Mouse (Mus musculus) forebrain, embryonic 13.5 days (tissue): ENCODE data around the gene Slc17a1. TPM values are rescaled to one million over a fixed set of nuclear protein-coding genes. Genes with fewer than 3 reads are reported as not detected.

Experiments used
- ATAC-seq: fragments of 200-750 bp; cut with Nextera tagmentation; 2 replicates; pipeline ENCODE4 v1.8.0; 2017
- H3K27ac ChIP-seq: fragments of 300-500 bp; sonication (generic); 2 replicates; pipeline ENCODE4 v1.5.1; 2015; ENCODE audit warnings: inconsistent platforms, mild to moderate bottlenecking, moderate library complexity
- H3K27me3 ChIP-seq: fragments of 300-500 bp; sonication (generic); 2 replicates; pipeline ENCODE4 v1.6.1; 2015; ENCODE audit warnings: mild to moderate bottlenecking, inconsistent platforms
- H3K36me3 ChIP-seq: fragments of 300-500 bp; sonication (generic); 2 replicates; pipeline ENCODE4 v1.6.1; 2015; ENCODE audit warnings: mild to moderate bottlenecking, inconsistent platforms; ENCODE audit not compliant: poor library complexity, severe bottlenecking
- H3K4me1 ChIP-seq: fragments of 300-500 bp; sonication (generic); 2 replicates; pipeline ENCODE4 v1.6.1; 2015; ENCODE audit warnings: inconsistent platforms
- H3K4me2 ChIP-seq: fragments of 300-500 bp; sonication (generic); 2 replicates; pipeline ENCODE4 v1.6.1; 2015; ENCODE audit warnings: inconsistent platforms, mild to moderate bottlenecking, moderate library complexity
- H3K4me3 ChIP-seq: fragments of 300-500 bp; sonication (generic); 2 replicates; pipeline ENCODE4 v1.5.1; 2015; ENCODE audit warnings: mild to moderate bottlenecking, inconsistent platforms
- H3K9ac ChIP-seq: fragments of 300-500 bp; sonication (generic); 2 replicates; pipeline ENCODE4 v1.6.1; 2015; ENCODE audit warnings: mild to moderate bottlenecking, inconsistent platforms
- H3K9me3 ChIP-seq: fragments of 300-500 bp; sonication (generic); replicated peaks from 2 replicates; pipeline ENCODE4 v1.6.1; 2016; ENCODE audit warnings: inconsistent platforms
- WGBS: fragments of 180-500 bp; shearing (Covaris S2); methylation state at CpG from one replicate; pipeline ENCODE4 v1.1.7; 2015; 5-methylcytosine and 5-hydroxymethylcytosine counted together
- polyA plus RNA-seq: library from polyadenylated mRNA; unstranded; fragments of >200 nt; fragmentation: Nextera tagmentation; extraction: Ambion mirVana; gene quantifications from 2 replicates; pipeline ENCODE4 v1.2.1, GENCODE M21; 2015

The Slc17a1 gene
- polyA plus RNA-seq, 1 experiment from 2014 or later, result not detected

DNA sequence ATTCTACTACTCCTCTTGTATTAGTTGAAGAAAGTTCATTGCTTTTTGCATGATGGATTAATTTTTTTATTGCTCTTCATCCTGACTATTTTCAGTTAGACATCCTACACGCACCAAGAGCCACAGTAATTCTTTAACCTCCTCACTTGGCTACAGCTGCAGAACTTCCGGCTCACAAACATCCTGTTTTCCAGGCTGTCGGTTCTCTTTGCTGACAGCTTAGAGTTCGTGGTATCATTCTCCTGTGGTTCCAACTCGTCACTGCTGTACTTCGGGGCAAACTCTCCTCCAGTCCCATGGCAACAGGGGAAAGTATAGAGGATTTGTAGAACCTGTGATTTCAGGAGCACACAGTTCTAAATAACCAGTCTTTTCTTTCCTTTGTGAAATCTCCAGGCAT lies 30.7 kb downstream of the Slc17a1 start:
- no peak overlapping the region for H3K4me3 ChIP-seq
- no peak overlapping the region for H3K27ac ChIP-seq
- no peak for ATAC-seq
- WGBS, result 48% methylated on average over 6 of the region's 6 CpGs
- no peaks in the 10 kb centered on the region for H3K27me3 ChIP-seq
- no peak overlapping the region for H3K4me2 ChIP-seq
- H3K4me1 ChIP-seq, result peaks cover 2% of the 10 kb centered on the region
- no peak overlapping the region for H3K9ac ChIP-seq
- no peaks in the 10 kb centered on the region for H3K9me3 ChIP-seq
- H3K36me3 ChIP-seq, result no peaks in the 10 kb centered on the region

DNA sequence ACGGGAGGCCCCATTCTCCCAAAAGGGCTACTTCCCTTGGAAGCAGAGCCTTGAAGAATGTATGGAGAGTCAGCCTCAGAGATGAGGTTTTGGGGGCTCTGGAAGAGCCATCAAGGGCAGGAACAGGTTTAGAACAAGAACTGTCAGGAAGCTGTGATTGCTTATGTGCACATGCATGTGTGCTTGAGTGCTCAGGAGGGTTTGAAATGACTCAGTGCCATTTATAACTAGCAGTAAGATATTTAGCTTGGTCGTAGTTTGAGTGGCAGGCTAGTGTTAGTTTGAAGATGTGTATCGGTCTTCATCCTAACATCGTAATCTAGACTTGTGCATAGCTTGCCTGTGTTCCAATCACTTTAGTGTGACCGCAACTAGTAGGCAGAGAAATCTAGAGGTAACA lies 39.4 kb downstream of the Slc17a1 start:
- Histone ChIP-seq H3K4me1 (no peaks in the 10 kb centered on the region), H3K36me3 (no peaks in the 10 kb centered on the region)
- WGBS, result 98% methylated on average over 5 of the region's 5 CpGs

DNA sequence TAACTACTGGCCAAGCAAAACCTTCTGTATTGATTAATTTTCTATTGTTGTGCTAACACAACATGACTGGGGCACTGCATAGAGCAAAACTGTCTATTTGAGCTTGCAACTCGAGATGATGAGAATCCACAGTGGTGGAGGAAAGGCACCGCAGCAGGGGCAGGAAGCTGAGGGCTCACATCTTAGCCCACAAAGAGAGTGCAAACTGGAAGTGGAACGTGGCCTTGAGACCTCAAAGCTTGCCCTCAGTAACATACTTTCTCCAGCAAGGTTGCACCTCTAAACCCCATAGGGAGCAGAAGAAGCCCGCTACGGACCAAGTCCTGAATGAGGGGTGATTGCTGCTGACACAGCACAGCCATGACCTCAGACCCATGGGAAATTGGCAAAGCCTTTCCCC lies 42.6 kb downstream of the Slc17a1 start:
- Histone ChIP-seq H3K4me1 (no peaks in the 10 kb centered on the region), H3K9me3 (no peaks in the 10 kb centered on the region), H3K27me3 (no peaks in the 10 kb centered on the region), H3K4me3 (no peak overlapping the region), H3K36me3 (no peaks in the 10 kb centered on the region), H3K27ac (no peak overlapping the region), H3K9ac (no peak overlapping the region), H3K4me2 (no peak overlapping the region)
- no peak for ATAC-seq
- 86% methylated on average over 5 of the region's 5 CpGs for WGBS

More for the DNA sequence above, 39.4 kb downstream of the Slc17a1 start:
- ATAC-seq, result no peak
- Histone ChIP-seq H3K9ac (no peak overlapping the region), H3K9me3 (no peaks in the 10 kb centered on the region), H3K4me3 (no peak overlapping the region), H3K4me2 (no peak overlapping the region), H3K27ac (no peak overlapping the region), H3K27me3 (no peaks in the 10 kb centered on the region)

DNA sequence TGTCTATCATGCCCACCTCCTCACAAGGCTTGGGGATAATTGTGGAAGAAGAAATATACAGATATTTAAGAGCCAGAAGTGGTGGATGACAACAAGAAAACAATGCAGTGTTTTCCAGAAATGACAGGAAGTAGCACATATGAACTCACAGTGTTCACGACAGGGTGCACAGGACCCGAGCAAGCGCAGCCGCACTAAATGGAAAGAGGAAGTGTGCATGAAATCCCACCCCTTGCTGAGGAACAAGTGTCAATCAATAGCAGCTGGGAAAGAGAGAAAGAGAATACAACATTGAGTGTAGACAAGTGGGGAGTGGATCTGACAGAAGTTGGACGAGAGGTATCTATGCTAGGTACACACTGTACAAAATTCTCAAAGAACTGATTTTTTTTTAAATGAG lies 43.8 kb downstream of the Slc17a1 start:
- H3K4me2 ChIP-seq, result no peak overlapping the region
- no peaks in the 10 kb centered on the region for H3K4me1 ChIP-seq
- H3K27ac ChIP-seq, result no peak overlapping the region
- H3K4me3 ChIP-seq, result no peak overlapping the region
- H3K27me3 ChIP-seq, result no peaks in the 10 kb centered on the region
- ATAC-seq, result no peak
- 94% methylated on average over 5 of the region's 5 CpGs for WGBS
- no peak overlapping the region for H3K9ac ChIP-seq
- H3K36me3 ChIP-seq, result no peaks in the 10 kb centered on the region
- no peaks in the 10 kb centered on the region for H3K9me3 ChIP-seq

DNA sequence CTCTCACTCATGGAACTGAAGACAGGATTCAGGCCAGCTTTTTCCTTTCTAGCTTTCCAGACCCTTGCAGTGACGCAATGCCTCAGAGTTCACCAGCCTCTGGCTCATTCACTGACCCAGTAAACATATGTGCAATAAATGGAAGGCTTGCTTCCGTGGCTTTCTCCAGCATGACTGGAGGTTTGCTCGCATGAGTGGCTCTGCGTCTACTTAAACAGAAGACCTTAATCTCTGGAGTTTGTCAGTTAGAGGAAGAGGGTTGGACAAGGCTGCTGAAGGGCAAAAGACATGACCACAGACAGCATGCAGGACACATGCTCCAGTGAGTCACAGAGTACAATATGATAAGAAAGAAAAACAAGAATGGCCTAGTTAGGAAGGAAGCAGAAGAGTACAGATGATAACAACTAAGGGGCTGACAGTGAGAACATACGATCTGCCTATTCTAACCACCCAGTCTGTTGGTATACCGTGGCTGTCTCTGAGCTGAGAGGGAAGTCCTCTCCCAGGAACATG lies 46.3 kb downstream of the Slc17a1 start:
- H3K4me3 ChIP-seq, result no peak overlapping the region
- WGBS, result 58% methylated on average over 6 of the region's 6 CpGs
- H3K27ac ChIP-seq, result no peak overlapping the region
- H3K4me1 ChIP-seq, result no peaks in the 10 kb centered on the region
- no peak overlapping the region for H3K4me2 ChIP-seq
- no peaks in the 10 kb centered on the region for H3K27me3 ChIP-seq
- ATAC-seq, result no peak
- no peaks in the 10 kb centered on the region for H3K9me3 ChIP-seq
- H3K9ac ChIP-seq, result no peak overlapping the region
- no peaks in the 10 kb centered on the region for H3K36me3 ChIP-seq

DNA sequence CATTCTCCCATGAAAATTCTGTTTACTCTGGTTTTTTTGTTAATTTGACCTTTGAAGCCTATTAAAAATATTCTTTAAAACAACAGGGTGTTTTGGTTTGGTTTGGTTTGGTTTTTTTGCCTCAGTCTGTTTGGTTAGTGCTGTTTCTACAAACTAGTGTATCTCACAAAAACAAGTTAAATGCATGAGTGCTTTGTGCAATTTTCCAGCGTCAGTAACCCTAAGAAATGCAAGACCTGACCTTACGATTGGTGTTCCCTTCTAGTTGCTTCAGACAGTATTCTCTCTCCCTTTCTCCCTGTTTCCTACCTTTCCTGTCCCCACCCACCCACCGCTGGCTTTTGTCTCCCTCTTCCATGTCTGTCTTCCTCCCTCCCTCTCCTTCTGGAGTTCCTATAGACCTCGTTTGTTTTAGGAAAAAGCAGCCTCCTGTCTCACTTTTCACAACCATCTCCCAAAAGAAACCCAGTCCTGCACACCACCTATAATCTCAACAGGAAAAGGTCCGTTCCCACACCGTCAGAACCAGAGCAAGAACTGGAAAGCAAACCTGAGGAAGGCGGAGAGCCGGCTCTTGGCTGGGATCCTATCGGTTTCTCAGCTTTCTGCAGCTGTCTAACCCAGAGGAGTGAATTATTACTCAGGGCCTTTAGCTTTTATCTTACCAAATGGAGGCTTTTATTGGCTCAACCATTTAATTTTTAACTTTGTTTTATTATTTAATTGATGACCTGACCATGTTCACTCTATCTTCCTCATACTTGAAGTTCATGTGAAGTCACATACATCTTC lies 47.0 kb downstream of the Slc17a1 start, which contains the start of gene Slc17a4:
TSS of gene Slc17a4 (minus strand) at position 634 of the 792 bp plus-strand sequence.
- H3K9ac ChIP-seq, result no peak within 1 kb of the TSS
- ATAC-seq, result no peak

DNA sequence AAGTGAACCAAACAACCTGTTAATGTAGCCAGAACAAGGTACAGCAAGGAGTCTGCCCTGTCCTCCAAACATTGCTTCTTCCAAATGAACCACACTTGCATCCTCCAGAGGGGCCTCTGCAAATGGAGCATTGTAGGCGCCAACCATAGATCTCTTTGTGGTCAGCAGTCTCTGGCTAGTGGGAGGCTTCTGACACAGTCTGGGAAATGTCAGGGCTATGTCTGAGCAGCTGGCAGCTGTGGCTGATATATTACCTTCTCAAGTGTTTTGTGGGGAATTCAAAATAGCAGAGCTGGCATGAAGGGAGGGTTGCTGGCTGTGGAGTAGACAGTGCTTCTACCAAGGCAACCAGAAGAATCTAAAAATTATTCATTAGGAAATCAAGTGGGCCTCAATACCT lies 48.6 kb downstream of the Slc17a1 start:
- no peak for ATAC-seq

More for the DNA sequence above, 47.0 kb downstream of the Slc17a1 start, which contains the start of gene Slc17a4:
- WGBS, result 76% methylated on average over 9 of the region's 9 CpGs
- no peaks in the 10 kb centered on the region for H3K9me3 ChIP-seq
- H3K27ac ChIP-seq, result no peak within 1 kb of the TSS
- H3K4me2 ChIP-seq, result no peak within 1 kb of the TSS
- no peaks in the 10 kb centered on the region for H3K27me3 ChIP-seq
- H3K4me1 ChIP-seq, result no peaks in the 10 kb centered on the region
- H3K4me3 ChIP-seq, result no peak within 1 kb of the TSS
- H3K36me3 ChIP-seq, result no peaks in the 10 kb centered on the region

DNA sequence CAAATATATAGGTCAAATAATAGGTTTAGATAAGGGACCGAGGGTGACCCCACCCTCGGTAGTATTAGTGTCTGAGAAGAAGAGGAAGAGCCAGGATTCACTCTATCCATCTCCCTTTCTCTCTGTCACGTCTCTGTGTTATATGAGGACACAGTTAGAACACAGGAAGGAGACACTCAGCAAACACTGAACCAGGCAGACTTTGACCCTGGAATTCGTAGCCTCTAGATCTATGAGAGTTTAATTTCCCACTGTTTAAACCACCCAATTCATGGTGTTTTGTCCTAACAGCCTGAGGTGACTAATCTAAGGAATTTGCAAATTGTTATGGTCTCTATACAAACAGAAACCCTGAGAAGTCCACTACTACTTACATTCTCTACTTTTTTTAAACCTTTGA lies 50.1 kb downstream of the Slc17a1 start:
- Histone ChIP-seq H3K4me3 (no peak overlapping the region), H3K4me1 (no peaks in the 10 kb centered on the region), H3K4me2 (no peak overlapping the region), H3K27me3 (no peaks in the 10 kb centered on the region), H3K27ac (no peak overlapping the region), H3K36me3 (no peaks in the 10 kb centered on the region), H3K9me3 (no peaks in the 10 kb centered on the region), H3K9ac (no peak overlapping the region)
- WGBS, result 85% methylated on average over 4 of the region's 4 CpGs
- ATAC-seq, result no peak

More for the DNA sequence above, 48.6 kb downstream of the Slc17a1 start:
- Histone ChIP-seq H3K4me2 (no peak overlapping the region), H3K9me3 (no peaks in the 10 kb centered on the region), H3K4me3 (no peak overlapping the region), H3K9ac (no peak overlapping the region), H3K36me3 (no peaks in the 10 kb centered on the region), H3K27me3 (no peaks in the 10 kb centered on the region), H3K4me1 (no peaks in the 10 kb centered on the region), H3K27ac (no peak overlapping the region)
- 95% methylated on average over 1 of the region's 1 CpGs for WGBS

DNA sequence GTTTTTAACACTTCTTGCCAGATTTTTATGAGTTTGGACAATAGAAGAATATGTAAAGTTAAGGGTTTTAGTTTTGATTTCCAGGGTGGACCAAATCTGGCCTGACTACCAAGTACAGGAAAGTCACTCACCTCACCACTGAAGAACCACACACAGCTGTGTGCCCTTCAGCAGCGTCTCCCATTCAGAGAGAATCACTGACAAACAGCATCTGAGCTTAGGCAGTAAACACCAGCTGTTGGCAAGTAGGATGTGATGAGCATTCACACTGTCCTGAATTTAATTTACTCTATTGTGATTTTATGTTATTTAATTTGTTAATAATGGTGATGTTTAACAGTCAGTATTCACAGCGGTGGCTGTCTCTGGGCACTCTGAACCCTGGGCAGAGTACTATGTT lies 58.2 kb downstream of the Slc17a1 start:
- Histone ChIP-seq H3K27me3 (no peaks in the 10 kb centered on the region), H3K9ac (no peak overlapping the region), H3K4me2 (no peak overlapping the region), H3K4me3 (no peak overlapping the region), H3K36me3 (no peaks in the 10 kb centered on the region), H3K27ac (no peak overlapping the region), H3K9me3 (no peaks in the 10 kb centered on the region), H3K4me1 (no peaks in the 10 kb centered on the region)
- whole genome bisulfite sequencing, result 60% methylated on average over 2 of the region's 2 CpGs
- no peak for ATAC-seq

DNA sequence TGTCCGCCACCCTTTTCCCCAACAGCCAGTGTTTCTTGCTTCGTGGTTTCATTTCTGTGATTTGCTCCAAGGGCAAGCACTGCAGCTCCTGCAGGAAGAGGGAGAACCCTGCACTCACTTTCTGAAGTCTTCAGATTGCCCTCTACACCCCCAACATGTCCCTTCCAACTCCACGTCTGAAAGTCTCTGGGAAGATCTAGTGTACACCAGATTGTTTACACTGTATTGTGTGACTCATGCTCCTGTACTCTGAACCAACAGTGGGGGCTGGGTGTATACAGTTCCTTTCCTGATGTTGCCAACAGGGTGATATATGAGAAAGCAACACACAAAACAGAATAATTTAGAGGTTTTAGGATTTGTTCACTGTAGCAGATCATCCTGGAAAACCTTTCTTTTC lies 61.1 kb downstream of the Slc17a1 start:
- Histone ChIP-seq H3K9me3 (no peaks in the 10 kb centered on the region), H3K9ac (no peak overlapping the region), H3K4me1 (no peaks in the 10 kb centered on the region), H3K4me2 (no peak overlapping the region), H3K27me3 (no peaks in the 10 kb centered on the region), H3K27ac (no peak overlapping the region), H3K36me3 (no peaks in the 10 kb centered on the region), H3K4me3 (no peak overlapping the region)
- ATAC-seq, result no peak
- WGBS, result 73% methylated on average over 3 of the region's 3 CpGs

DNA sequence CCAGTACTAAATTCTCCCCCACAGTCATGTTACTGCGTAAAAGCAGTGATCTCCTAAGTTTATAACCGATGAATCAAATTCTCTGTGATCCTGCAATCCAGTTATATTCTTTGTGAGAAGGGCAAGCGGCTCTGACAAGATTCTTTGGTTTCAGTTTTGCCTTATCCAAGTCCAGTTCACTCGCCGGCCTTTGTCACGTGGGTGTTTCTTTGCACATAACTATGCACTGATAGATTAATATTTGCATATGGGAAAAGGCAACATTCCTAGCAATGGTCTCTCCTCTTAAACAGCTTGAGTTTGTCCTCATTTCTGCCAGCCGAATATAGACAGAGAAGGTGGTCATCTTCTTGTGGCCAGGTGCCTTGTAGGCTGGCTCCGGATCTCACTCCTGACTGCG lies 62.9 kb downstream of the Slc17a1 start:
- Histone ChIP-seq H3K4me1 (no peaks in the 10 kb centered on the region), H3K4me2 (no peak overlapping the region), H3K4me3 (no peak overlapping the region), H3K9me3 (no peaks in the 10 kb centered on the region), H3K36me3 (no peaks in the 10 kb centered on the region), H3K27me3 (no peaks in the 10 kb centered on the region), H3K9ac (no peak overlapping the region), H3K27ac (no peak overlapping the region)
- ATAC-seq, result no peak
- 93% methylated on average over 9 of the region's 9 CpGs for WGBS

DNA sequence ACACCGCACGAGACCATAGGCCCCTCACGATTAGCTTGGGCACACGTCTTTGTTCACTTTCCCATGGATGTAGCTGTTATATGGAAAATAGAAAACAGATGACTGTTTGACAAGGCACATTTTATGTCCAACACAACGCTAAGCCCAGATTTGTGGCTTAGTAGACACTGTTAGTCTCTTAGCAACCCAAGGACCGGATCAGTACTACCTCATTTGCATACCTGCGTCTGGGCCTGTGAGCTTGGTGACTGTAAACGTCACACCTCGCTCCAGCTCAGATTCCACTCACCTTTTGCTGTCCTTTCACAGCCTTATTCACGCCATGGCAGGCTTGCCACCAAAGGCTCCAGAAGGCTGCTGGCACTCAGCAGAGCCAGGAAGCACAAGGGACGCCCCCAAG lies 63.4 kb downstream of the Slc17a1 start:
- H3K27me3 ChIP-seq, result no peaks in the 10 kb centered on the region
- H3K27ac ChIP-seq, result no peak overlapping the region
- no peaks in the 10 kb centered on the region for H3K4me1 ChIP-seq
- no peak overlapping the region for H3K4me3 ChIP-seq
- WGBS, result 75% methylated on average over 11 of the region's 11 CpGs
- H3K4me2 ChIP-seq, result no peak overlapping the region
- H3K9ac ChIP-seq, result no peak overlapping the region
- H3K36me3 ChIP-seq, result no peaks in the 10 kb centered on the region
- H3K9me3 ChIP-seq, result no peaks in the 10 kb centered on the region
- ATAC-seq, result no peak
